Mouse (Mus musculus) B cell, adult 62 days (primary cell): ENCODE measurements around the gene Hat1. TPM values are rescaled to one million over a fixed set of nuclear protein-coding genes. Genes with fewer than 3 reads are reported as not detected.

Experiments
- total RNA-seq: library from RNA; stranded (reverse); gene quantifications from 4 replicates; pipeline ENCODE4 v1.2.4, GENCODE M21; 2023

Hat1 gene
- 34.1 to 43.6 TPM (median 37.7 TPM) in 4 replicates for total RNA-seq

GRCm38 (mm10) chr2:71388951-71389763 is at the start of gene Hat1:
TSS of gene Hat1 (plus strand) at chr2:71388958.

GRCm38 (mm10) chr2:71367125-71367880 is 21.5 kb upstream of the Hat1 start, which contains the start of gene Slc25a12:
TSS of gene Slc25a12 (minus strand) at chr2:71367749.

GRCm38 (mm10) chr2:71453161-71453916 is 64.6 kb downstream of the Hat1 start, which contains the start of gene Metap1d:
TSS of gene Metap1d (plus strand) at chr2:71453276.

Other genes with a start within 250 kb of the Hat1 start
- gene Dync1i2, start 177.3 kb upstream of the Hat1 start, total RNA-seq = 65.6 to 66.3 TPM (median 65.8 TPM) in 4 replicates
- gene Slc25a12, start 21.2 kb upstream of the Hat1 start, total RNA-seq = 36.1 to 53.4 TPM (median 40.2 TPM) in 4 replicates
- 33.3 to 38.7 TPM (median 36.8 TPM) in 4 replicates for gene Metap1d, start 64.3 kb downstream of the Hat1 start, total RNA-seq
- not detected in 4 replicates for gene Dlx1, start 139.2 kb downstream of the Hat1 start, total RNA-seq
- gene Dlx2, start 157.8 kb downstream of the Hat1 start, total RNA-seq = not detected in 4 replicates